Mouse (Mus musculus): ENCODE measurements around the gene Gm20823. TPM values are rescaled to one million over a fixed set of nuclear protein-coding genes. Genes with fewer than 3 reads are reported as not detected.
"Not testable (repeated sequence)": the region's sequence is repeated elsewhere in the genome, so short reads cannot be mapped to it uniquely, and the experiment has no call there.

Gm20823 gene
- polyA plus RNA-seq (2016; fragmentation: Nextera tagmentation; extraction: Ambion mirVana), result not detected in 2 replicates

GRCm38 (mm10) chrY:62464745-62465144, at the start of gene Gm20823:
Gm20823 (minus strand) TSS chrY:62464845.
- not testable (repeated sequence) for H3K27ac ChIP-seq; H3K27me3 ChIP-seq; H3K4me3 ChIP-seq; H3K9me3 ChIP-seq (replicated peaks); H3K4me1 ChIP-seq; H3K9ac ChIP-seq; H3K36me3 ChIP-seq; H3K4me2 ChIP-seq (replicated peaks); ATAC-seq (ENCODE audit: low FRiP score)
- WGBS, result no CpG with 5 or more reads among the region's 4 CpGs
